Mouse (Mus musculus): ENCODE measurements around the gene Stk10. TPM values are rescaled to one million over a fixed set of nuclear protein-coding genes. Genes with fewer than 3 reads are reported as not detected.

Gene Stk10
- total and polyA plus RNA-seq, 3 experiments = 8.4 to 10.1 (median 9.2) TPM

DNA sequence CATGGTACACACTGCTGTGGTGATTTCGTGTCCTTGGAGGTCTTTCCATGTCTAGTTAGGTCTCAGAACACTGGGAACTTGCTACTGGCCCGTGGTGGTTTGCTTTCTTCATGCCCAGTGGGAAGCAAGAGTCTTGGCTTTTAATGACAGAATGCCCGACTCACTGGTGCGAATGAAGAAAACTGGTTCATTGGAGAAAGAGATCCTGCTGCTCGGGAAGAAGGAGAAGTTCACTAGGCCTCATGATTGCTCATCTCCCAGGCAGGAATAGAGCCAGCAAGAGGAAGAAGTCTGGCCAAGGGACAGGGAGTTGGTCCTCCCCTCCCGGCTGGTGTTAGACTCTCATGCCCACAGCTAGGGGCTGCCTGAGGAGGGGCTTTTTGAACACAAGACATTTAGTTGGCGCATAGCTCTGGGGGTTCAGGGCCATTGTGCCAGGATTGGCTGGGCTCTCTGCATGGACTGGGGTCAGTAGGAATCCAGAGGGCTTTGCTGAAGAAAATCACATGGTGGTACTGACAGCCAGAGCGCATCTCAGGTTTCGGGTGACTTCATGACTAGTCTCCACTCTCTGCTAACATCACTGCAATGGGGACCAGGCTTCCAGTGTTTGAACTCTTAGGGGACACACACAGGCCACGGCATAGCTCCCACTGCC, 23.4 kb downstream of the Stk10 start:
- peak in 1 of 2 experiments; percentile 45 for DNase-seq
- H3K9ac ChIP-seq (ENCODE audit: low read depth, low read length) = no peak overlapping the region
- no peak overlapping the region for H3K4me3 ChIP-seq
- H3K36me3 ChIP-seq (ENCODE audit: control insufficient read depth, insufficient read depth, low read length) = no peaks in the 10 kb centered on the region
- no peak overlapping the region for H3K27ac ChIP-seq
- H3K79me2 ChIP-seq (replicated peaks; ENCODE audit: control insufficient read depth, insufficient read depth, low read length) = no peaks in the 10 kb centered on the region
- WGBS = 83% methylated on average over 10 of the region's 10 CpGs
- no peaks in the 10 kb centered on the region for H3K27me3 ChIP-seq (ENCODE audit: control insufficient read depth, insufficient read depth, low read length)
- TF ChIP-seq EP300 (IDR thresholded peaks at IDR 0.05; ENCODE audit: insufficient read depth, low read depth, low read length) = no peak
- no peak for TF ChIP-seq CTCF (IDR thresholded peaks at IDR 0.05)
- no peak for TF ChIP-seq POLR2A (IDR thresholded peaks at IDR 0.05; ENCODE audit: insufficient read depth, low read depth, low read length)
- intact Hi-C loops (cut with DNase I) = no loop called here
- H3K4me1 ChIP-seq (ENCODE audit: control insufficient read depth, insufficient read depth, low read length) = peaks cover 30% of the 10 kb centered on the region

DNA sequence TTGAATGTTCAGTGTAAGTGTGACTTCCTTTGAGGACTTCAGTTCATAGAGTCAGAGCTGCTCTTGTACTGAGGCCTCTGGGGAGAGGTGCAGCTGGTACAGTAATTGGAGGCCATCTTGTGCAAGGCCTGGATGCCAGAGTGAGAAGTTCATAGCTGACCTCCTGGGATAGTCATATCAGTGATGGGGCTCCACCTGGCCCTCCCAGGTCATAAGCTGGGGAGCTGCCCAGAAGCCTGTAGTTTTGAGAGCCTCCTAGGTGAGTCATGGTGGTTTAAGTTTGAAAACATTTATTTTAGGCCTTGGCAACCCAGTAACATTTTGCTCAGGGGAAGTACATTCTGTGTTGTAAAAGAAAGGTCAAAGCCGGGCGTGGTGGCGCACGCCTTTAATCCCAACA, 24.9 kb downstream of the Stk10 start:
- intact Hi-C loops (cut with DNase I) = no loop called here
- no peak for TF ChIP-seq EP300 (IDR thresholded peaks at IDR 0.05; ENCODE audit: insufficient read depth, low read depth, low read length)
- TF ChIP-seq CTCF (IDR thresholded peaks at IDR 0.05) = no peak
- no peak for TF ChIP-seq POLR2A (IDR thresholded peaks at IDR 0.05; ENCODE audit: insufficient read depth, low read depth, low read length)
- Histone ChIP-seq H3K4me3 (no peak overlapping the region), H3K27ac (no peak overlapping the region), H3K79me2 (replicated peaks; ENCODE audit: control insufficient read depth, insufficient read depth, low read length) (no peaks in the 10 kb centered on the region), H3K4me1 (ENCODE audit: control insufficient read depth, insufficient read depth, low read length) (peaks cover 28% of the 10 kb centered on the region), H3K36me3 (ENCODE audit: control insufficient read depth, insufficient read depth, low read length) (no peaks in the 10 kb centered on the region), H3K27me3 (ENCODE audit: control insufficient read depth, insufficient read depth, low read length) (no peaks in the 10 kb centered on the region), H3K9ac (ENCODE audit: low read depth, low read length) (no peak overlapping the region)
- 87% methylated on average over 4 of the region's 4 CpGs for WGBS
- DNase-seq = no peak

DNA sequence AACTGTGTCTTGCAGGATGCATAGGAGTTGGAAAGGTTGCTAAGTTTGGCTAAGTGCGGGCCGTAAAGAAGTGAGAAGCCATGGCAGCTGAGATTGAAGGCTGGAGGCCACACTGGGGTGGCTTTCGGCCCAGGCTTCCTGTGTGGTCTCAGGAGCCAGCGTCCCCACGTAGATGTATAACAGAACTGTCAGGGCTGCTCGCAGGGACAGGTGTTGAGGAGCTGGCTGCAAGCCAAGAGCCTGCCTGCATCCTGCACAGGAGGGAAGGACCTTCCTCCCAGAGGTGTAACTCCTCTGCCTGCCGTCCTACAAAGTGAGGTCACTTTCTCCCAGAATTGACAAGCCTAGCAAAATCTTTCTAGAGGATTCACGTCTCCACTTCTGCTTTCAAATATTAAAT, 25.6 kb downstream of the Stk10 start:
- intact Hi-C loops (cut with DNase I) = no loop called here
- 46% methylated on average over 8 of the region's 8 CpGs for WGBS
- no peak overlapping the region for H3K4me3 ChIP-seq

DNA sequence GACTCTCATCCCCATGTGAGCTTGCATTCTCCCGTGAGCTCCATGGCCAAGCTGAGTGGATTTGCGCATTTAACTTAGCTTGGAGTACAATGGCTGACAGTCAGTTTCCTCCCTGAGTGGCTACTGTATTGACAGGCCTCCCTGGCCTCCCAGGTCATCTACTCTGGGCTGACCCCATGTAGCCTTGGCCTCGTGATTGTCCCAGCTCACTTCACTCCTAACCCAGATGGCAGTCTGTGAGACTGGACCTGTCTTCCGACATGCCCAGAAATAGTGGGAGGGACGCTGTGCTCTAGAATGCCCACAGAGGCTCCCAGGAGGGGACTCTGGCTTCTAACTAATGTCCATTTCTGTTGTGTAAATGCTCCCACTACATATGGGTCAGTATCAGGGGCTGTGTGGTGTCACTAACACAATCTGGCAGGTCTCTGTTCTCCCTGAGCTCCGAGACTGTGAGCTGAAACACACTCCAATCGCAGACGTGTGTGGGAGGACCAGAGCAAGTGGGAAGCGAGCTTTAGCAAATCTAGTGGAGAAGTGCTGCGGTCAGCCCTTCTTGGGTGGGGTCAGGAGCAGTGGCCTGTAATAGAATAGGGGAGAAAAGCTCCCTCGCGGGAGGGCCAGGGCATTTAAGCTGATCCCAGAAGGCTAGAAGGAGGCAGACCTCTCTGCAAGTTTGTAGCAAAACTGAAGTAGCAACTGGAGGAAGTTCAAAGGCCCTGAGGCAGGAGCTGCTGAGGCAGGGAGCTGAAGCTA, 27.1 kb downstream of the Stk10 start:
- Histone ChIP-seq H3K27ac (no peak overlapping the region), H3K27me3 (ENCODE audit: control insufficient read depth, insufficient read depth, low read length) (no peaks in the 10 kb centered on the region)
- DNase-seq = no peak

More for the DNA sequence above, 25.6 kb downstream of the Stk10 start:
- Histone ChIP-seq H3K4me1 (ENCODE audit: control insufficient read depth, insufficient read depth, low read length) (peaks cover 30% of the 10 kb centered on the region), H3K27me3 (ENCODE audit: control insufficient read depth, insufficient read depth, low read length) (no peaks in the 10 kb centered on the region), H3K9ac (ENCODE audit: low read depth, low read length) (no peak overlapping the region), H3K79me2 (replicated peaks; ENCODE audit: control insufficient read depth, insufficient read depth, low read length) (no peaks in the 10 kb centered on the region), H3K36me3 (ENCODE audit: control insufficient read depth, insufficient read depth, low read length) (no peaks in the 10 kb centered on the region), H3K27ac (peak overlapping the region; percentile 23)
- peak in 1 of 2 experiments; percentile 60 for DNase-seq
- TF ChIP-seq EP300 (IDR thresholded peaks at IDR 0.05; ENCODE audit: insufficient read depth, low read depth, low read length) (no peak), POLR2A (IDR thresholded peaks at IDR 0.05; ENCODE audit: insufficient read depth, low read depth, low read length) (no peak), CTCF (IDR thresholded peaks at IDR 0.05) (no peak)

DNA sequence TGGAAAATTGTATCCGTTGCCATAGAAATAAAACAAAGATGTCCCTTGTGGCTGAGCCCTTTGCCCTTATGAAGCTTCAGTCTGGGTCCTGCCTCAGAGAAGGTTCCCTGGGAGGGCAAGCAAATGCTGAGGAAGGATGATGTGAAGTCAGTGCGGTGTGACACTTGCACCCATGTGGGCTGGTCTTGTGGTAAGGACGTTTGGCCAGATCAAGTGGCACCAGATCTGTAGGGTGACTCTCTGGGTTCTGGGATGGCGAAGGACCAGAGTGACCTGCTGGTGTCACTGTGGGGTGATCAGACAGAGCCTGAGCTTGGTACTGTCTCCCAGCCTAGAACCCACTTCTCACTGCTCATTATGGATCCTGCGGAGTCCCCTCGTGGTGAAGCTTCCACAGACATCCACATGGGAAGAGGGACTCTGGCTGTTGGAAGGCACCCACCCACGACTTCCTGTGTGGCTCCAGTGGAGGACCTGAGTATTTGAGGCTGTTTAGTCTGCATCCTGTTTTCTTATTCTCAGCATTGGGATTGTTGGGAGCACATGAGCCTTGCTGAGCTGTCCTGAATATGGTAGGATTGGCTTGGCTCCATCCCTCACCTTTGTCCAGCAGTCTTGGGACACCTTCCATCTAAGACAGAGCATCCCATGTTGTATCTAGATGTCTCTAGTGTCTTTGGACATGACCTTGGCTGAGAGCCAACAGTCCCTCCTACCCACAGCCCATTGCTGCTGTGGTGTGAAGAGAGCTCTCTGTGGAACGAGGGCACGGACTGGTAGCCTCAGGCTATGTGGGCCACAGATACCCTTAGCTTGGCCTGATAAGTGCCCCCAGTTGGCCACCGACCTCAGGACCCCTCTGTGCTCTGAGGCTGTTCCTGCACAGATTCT, 28.6 kb downstream of the Stk10 start:
- 41% methylated on average over 10 of the region's 10 CpGs for WGBS
- H3K27ac ChIP-seq = peak overlapping the region; percentile 69
- H3K4me1 ChIP-seq (ENCODE audit: control insufficient read depth, insufficient read depth, low read length) = peaks cover 35% of the 10 kb centered on the region
- peak in 1 of 2 experiments; percentile 43 for DNase-seq
- no peaks in the 10 kb centered on the region for H3K36me3 ChIP-seq (ENCODE audit: control insufficient read depth, insufficient read depth, low read length)
- TF ChIP-seq EP300 (IDR thresholded peaks at IDR 0.05; ENCODE audit: insufficient read depth, low read depth, low read length) (0 out of 2 replicates have a peak, but pooled peaks have one; percentile 22), POLR2A (IDR thresholded peaks at IDR 0.05; ENCODE audit: insufficient read depth, low read depth, low read length) (no peak), CTCF (IDR thresholded peaks at IDR 0.05) (peak; percentile 34)
- intact Hi-C loops (cut with DNase I) = loop anchor here (2.0 kb wide), 1 partner anchor 23 kb away; no protein-coding TSS in a partner anchor
- no peaks in the 10 kb centered on the region for H3K79me2 ChIP-seq (replicated peaks; ENCODE audit: control insufficient read depth, insufficient read depth, low read length)
- H3K27me3 ChIP-seq (ENCODE audit: control insufficient read depth, insufficient read depth, low read length) = no peaks in the 10 kb centered on the region
- H3K4me3 ChIP-seq = no peak overlapping the region
- H3K9ac ChIP-seq (ENCODE audit: low read depth, low read length) = no peak overlapping the region; the same call in 1 of the 2 replicates

More for the DNA sequence above, 27.1 kb downstream of the Stk10 start:
- H3K4me1 ChIP-seq (ENCODE audit: control insufficient read depth, insufficient read depth, low read length) = peaks cover 33% of the 10 kb centered on the region
- H3K4me3 ChIP-seq = no peak overlapping the region
- no peak overlapping the region for H3K9ac ChIP-seq (ENCODE audit: low read depth, low read length)
- TF ChIP-seq CTCF (IDR thresholded peaks at IDR 0.05) (no peak), EP300 (IDR thresholded peaks at IDR 0.05; ENCODE audit: insufficient read depth, low read depth, low read length) (no peak), POLR2A (IDR thresholded peaks at IDR 0.05; ENCODE audit: insufficient read depth, low read depth, low read length) (no peak)
- H3K36me3 ChIP-seq (ENCODE audit: control insufficient read depth, insufficient read depth, low read length) = no peaks in the 10 kb centered on the region
- intact Hi-C loops (cut with DNase I) = no loop called here
- WGBS = 83% methylated on average over 12 of the region's 12 CpGs
- H3K79me2 ChIP-seq (replicated peaks; ENCODE audit: control insufficient read depth, insufficient read depth, low read length) = no peaks in the 10 kb centered on the region

All from heart, adult 2 months (tissue).